Mouse (Mus musculus): ENCODE measurements around the gene Jakmip3. TPM values are rescaled to one million over a fixed set of nuclear protein-coding genes. Genes with fewer than 3 reads are reported as not detected.

Jakmip3 gene
- polyA plus RNA-seq, 1 experiment from 2014 or later = 0.15 TPM

- H3K27ac ChIP-seq (ENCODE audit: low read length) = peak within 1 kb of the TSS; percentile 71
- H3K4me1 ChIP-seq (ENCODE audit: control insufficient read depth, insufficient read depth, low read length) = peaks cover 26% of the 10 kb centered on the region
- no peaks in the 10 kb centered on the region for H3K27me3 ChIP-seq (ENCODE audit: control insufficient read depth, insufficient read depth, low read length)
- no peaks in the 10 kb centered on the region for H3K36me3 ChIP-seq (ENCODE audit: control insufficient read depth, insufficient read depth, low read length)
- H3K9me3 ChIP-seq (replicated peaks; ENCODE audit: control insufficient read depth, low read length) = no peaks in the 10 kb centered on the region
- peak within 1 kb of the TSS; percentile 75 for H3K9ac ChIP-seq (ENCODE audit: low read length)
- 1% methylated on average over 55 of the region's 66 CpGs for WGBS
- peak; percentile 94 for ATAC-seq (ENCODE audit: insufficient read depth, low FRiP score)
- H3K4me3 ChIP-seq (replicated peaks; ENCODE audit: low read length) = peak within 1 kb of the TSS; percentile 63
- peak within 1 kb of the TSS; percentile 76 for H3K4me2 ChIP-seq (ENCODE audit: low read depth, low read length)
Observed at GRCm38 (mm10) chr7:138909277-138910192, 31.0 kb upstream of the Jakmip3 start, which contains the start of gene Bnip3. Bnip3 (minus strand) TSS chr7:138909519.

GRCm38 (mm10) chr7:138910193-138910562 lies 30.4 kb upstream of the Jakmip3 start:
- peak overlapping the region; percentile 76 for H3K4me2 ChIP-seq (ENCODE audit: low read depth, low read length)

GRCm38 (mm10) chr7:138913616-138914015 lies 26.9 kb upstream of the Jakmip3 start:
- Histone ChIP-seq H3K27ac (ENCODE audit: low read length) (no peak overlapping the region), H3K4me2 (ENCODE audit: low read depth, low read length) (no peak overlapping the region), H3K9ac (ENCODE audit: low read length) (no peak overlapping the region), H3K36me3 (ENCODE audit: control insufficient read depth, insufficient read depth, low read length) (no peaks in the 10 kb centered on the region), H3K4me3 (replicated peaks; ENCODE audit: low read length) (no peak overlapping the region), H3K9me3 (replicated peaks; ENCODE audit: control insufficient read depth, low read length) (no peaks in the 10 kb centered on the region), H3K27me3 (ENCODE audit: control insufficient read depth, insufficient read depth, low read length) (no peaks in the 10 kb centered on the region), H3K4me1 (ENCODE audit: control insufficient read depth, insufficient read depth, low read length) (peaks cover 9% of the 10 kb centered on the region)
- WGBS = 69% methylated on average over 3 of the region's 3 CpGs
- ATAC-seq (ENCODE audit: insufficient read depth, low FRiP score) = no peak

More at GRCm38 (mm10) chr7:138910193-138910562, 30.4 kb upstream of the Jakmip3 start:
- Histone ChIP-seq H3K36me3 (ENCODE audit: control insufficient read depth, insufficient read depth, low read length) (no peaks in the 10 kb centered on the region), H3K9ac (ENCODE audit: low read length) (peak overlapping the region; percentile 65), H3K27ac (ENCODE audit: low read length) (peak overlapping the region; percentile 71), H3K4me3 (replicated peaks; ENCODE audit: low read length) (peak overlapping the region; percentile 63), H3K27me3 (ENCODE audit: control insufficient read depth, insufficient read depth, low read length) (no peaks in the 10 kb centered on the region), H3K4me1 (ENCODE audit: control insufficient read depth, insufficient read depth, low read length) (peaks cover 26% of the 10 kb centered on the region), H3K9me3 (replicated peaks; ENCODE audit: control insufficient read depth, low read length) (no peaks in the 10 kb centered on the region)
- 20% methylated on average over 7 of the region's 7 CpGs for WGBS
- ATAC-seq (ENCODE audit: insufficient read depth, low FRiP score) = no peak

- peaks cover 10% of the 10 kb centered on the region; the same call in 1 of the 2 replicates for H3K4me1 ChIP-seq (ENCODE audit: control insufficient read depth, insufficient read depth, low read length)
- peak overlapping the region; percentile 92 for H3K27ac ChIP-seq (ENCODE audit: low read length)
- peak overlapping the region; percentile 46 for H3K4me3 ChIP-seq (replicated peaks; ENCODE audit: low read length)
- ATAC-seq (ENCODE audit: insufficient read depth, low FRiP score) = peak; percentile 91
- no peaks in the 10 kb centered on the region for H3K9me3 ChIP-seq (replicated peaks; ENCODE audit: control insufficient read depth, low read length)
- WGBS = 1% methylated on average over 26 of the region's 26 CpGs
- peak overlapping the region; percentile 66 for H3K9ac ChIP-seq (ENCODE audit: low read length)
- no peaks in the 10 kb centered on the region for H3K36me3 ChIP-seq (ENCODE audit: control insufficient read depth, insufficient read depth, low read length)
- H3K4me2 ChIP-seq (ENCODE audit: low read depth, low read length) = peak overlapping the region; percentile 76
- H3K27me3 ChIP-seq (ENCODE audit: control insufficient read depth, insufficient read depth, low read length) = no peaks in the 10 kb centered on the region
Observed at GRCm38 (mm10) chr7:138919156-138919944, 21.2 kb upstream of the Jakmip3 start.

- Histone ChIP-seq H3K36me3 (ENCODE audit: control insufficient read depth, insufficient read depth, low read length) (no peaks in the 10 kb centered on the region), H3K9me3 (replicated peaks; ENCODE audit: control insufficient read depth, low read length) (no peaks in the 10 kb centered on the region), H3K27me3 (ENCODE audit: control insufficient read depth, insufficient read depth, low read length) (no peaks in the 10 kb centered on the region), H3K4me3 (replicated peaks; ENCODE audit: low read length) (no peak overlapping the region), H3K4me2 (ENCODE audit: low read depth, low read length) (no peak overlapping the region), H3K27ac (ENCODE audit: low read length) (no peak overlapping the region), H3K4me1 (ENCODE audit: control insufficient read depth, insufficient read depth, low read length) (peaks cover 10% of the 10 kb centered on the region; the same call in 1 of the 2 replicates), H3K9ac (ENCODE audit: low read length) (no peak overlapping the region)
- no peak for ATAC-seq (ENCODE audit: insufficient read depth, low FRiP score)
- 96% methylated on average over 8 of the region's 8 CpGs for WGBS
Observed at GRCm38 (mm10) chr7:138921611-138922010, 18.9 kb upstream of the Jakmip3 start.

GRCm38 (mm10) chr7:138923756-138924425 lies 16.6 kb upstream of the Jakmip3 start:
- Histone ChIP-seq H3K9ac (ENCODE audit: low read length) (no peak overlapping the region), H3K9me3 (replicated peaks; ENCODE audit: control insufficient read depth, low read length) (no peaks in the 10 kb centered on the region), H3K27me3 (ENCODE audit: control insufficient read depth, insufficient read depth, low read length) (no peaks in the 10 kb centered on the region), H3K4me3 (replicated peaks; ENCODE audit: low read length) (no peak overlapping the region), H3K27ac (ENCODE audit: low read length) (no peak overlapping the region), H3K36me3 (ENCODE audit: control insufficient read depth, insufficient read depth, low read length) (no peaks in the 10 kb centered on the region), H3K4me2 (ENCODE audit: low read depth, low read length) (no peak overlapping the region), H3K4me1 (ENCODE audit: control insufficient read depth, insufficient read depth, low read length) (peaks cover 8% of the 10 kb centered on the region; the same call in 1 of the 2 replicates)
- WGBS = 11% methylated on average over 3 of the region's 3 CpGs
- no peak for ATAC-seq (ENCODE audit: insufficient read depth, low FRiP score)

- no peaks in the 10 kb centered on the region for H3K36me3 ChIP-seq (ENCODE audit: control insufficient read depth, insufficient read depth, low read length)
- ATAC-seq (ENCODE audit: insufficient read depth, low FRiP score) = no peak
- H3K4me2 ChIP-seq (ENCODE audit: low read depth, low read length) = no peak overlapping the region
- no peak overlapping the region for H3K4me3 ChIP-seq (replicated peaks; ENCODE audit: low read length)
- H3K27ac ChIP-seq (ENCODE audit: low read length) = no peak overlapping the region
- H3K9ac ChIP-seq (ENCODE audit: low read length) = no peak overlapping the region
- no peaks in the 10 kb centered on the region for H3K4me1 ChIP-seq (ENCODE audit: control insufficient read depth, insufficient read depth, low read length)
- H3K9me3 ChIP-seq (replicated peaks; ENCODE audit: control insufficient read depth, low read length) = no peaks in the 10 kb centered on the region
- H3K27me3 ChIP-seq (ENCODE audit: control insufficient read depth, insufficient read depth, low read length) = no peaks in the 10 kb centered on the region; the same call in 1 of the 2 replicates
- WGBS = 92% methylated on average over 4 of the region's 4 CpGs
Observed at GRCm38 (mm10) chr7:138928456-138928855, 12.1 kb upstream of the Jakmip3 start.

GRCm38 (mm10) chr7:138934523-138934922 lies 6.0 kb upstream of the Jakmip3 start:
- Histone ChIP-seq H3K27ac (ENCODE audit: low read length) (no peak overlapping the region), H3K9me3 (replicated peaks; ENCODE audit: control insufficient read depth, low read length) (no peaks in the 10 kb centered on the region; the same call in 1 of the 2 replicates), H3K36me3 (ENCODE audit: control insufficient read depth, insufficient read depth, low read length) (no peaks in the 10 kb centered on the region), H3K9ac (ENCODE audit: low read length) (no peak overlapping the region), H3K4me1 (ENCODE audit: control insufficient read depth, insufficient read depth, low read length) (no peaks in the 10 kb centered on the region), H3K4me3 (replicated peaks; ENCODE audit: low read length) (no peak overlapping the region), H3K27me3 (ENCODE audit: control insufficient read depth, insufficient read depth, low read length) (peaks cover 6% of the 10 kb centered on the region), H3K4me2 (ENCODE audit: low read depth, low read length) (no peak overlapping the region)
- WGBS = 84% methylated on average over 3 of the region's 3 CpGs
- no peak for ATAC-seq (ENCODE audit: insufficient read depth, low FRiP score)

Data from stomach, embryonic 16.5 days (tissue).